Mouse (Mus musculus) gonadal fat pad, adult 2 months (tissue): Measurements from ENCODE around the gene Slc5a12. TPM values are rescaled to one million over a fixed set of nuclear protein-coding genes. Genes with fewer than 3 reads are reported as not detected.

ENCODE experiments used
- DNase-seq: peaks from one replicate; pipeline ENCODE4 v3.0.0-alpha.2; 2012; ENCODE audit warnings: low read depth
- polyA plus RNA-seq: library from polyadenylated mRNA; depleted of rRNA; stranded (reverse); fragments of >200 nt; gene quantifications from 2 replicates; pipeline ENCODE4 v1.2.3, GENCODE M21; 2012; rRNA removed

Slc5a12 gene
- polyA plus RNA-seq: not detected in 2 replicates

DNA sequence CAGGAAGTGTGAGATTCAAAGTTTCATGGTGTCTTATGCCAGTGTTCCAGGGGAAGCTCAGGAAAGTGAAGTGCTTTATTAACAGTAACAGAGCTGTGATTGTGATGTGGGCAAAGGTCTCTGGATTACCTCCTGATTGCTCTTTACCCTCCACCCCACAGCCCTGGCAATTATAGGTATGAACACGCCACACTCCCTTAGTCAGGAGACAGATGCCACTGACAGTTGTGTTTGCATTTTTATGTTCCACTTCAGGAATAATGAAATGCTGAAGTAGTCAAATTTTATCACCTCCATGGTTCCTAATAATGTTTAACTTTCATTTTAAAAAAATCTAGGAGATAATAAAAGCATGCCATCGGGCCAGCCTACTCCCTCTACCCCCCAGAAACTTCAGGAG is at the start of gene Slc5a12:
Gene Slc5a12 (plus strand): TSS at position 367 of the 400 bp plus-strand sequence.
- no peak for DNase-seq

GRCm38 (mm10) chr2:110556098-110556497 is 41.0 kb upstream of the Slc5a12 start:
- no peak for DNase-seq

DNA sequence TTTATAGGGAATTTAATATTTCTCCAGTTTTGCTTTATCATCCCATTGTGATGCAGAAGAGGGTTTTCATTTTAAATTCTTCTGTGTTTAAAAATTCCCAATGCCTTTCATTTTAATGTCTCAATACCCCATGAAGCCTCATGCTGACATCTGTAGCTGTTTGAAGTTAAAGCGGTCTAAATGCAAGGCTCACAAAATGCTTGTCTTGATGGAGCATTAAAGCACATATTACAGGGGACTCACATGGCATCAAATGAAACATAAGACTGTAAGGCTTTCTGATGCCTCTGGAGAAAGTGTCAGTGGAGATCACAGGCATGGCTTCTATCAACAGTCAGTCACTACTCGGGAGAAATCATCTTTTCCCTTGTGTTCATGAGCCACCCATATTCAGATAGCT is 34.5 kb upstream of the Slc5a12 start:
- DNase-seq: no peak

GRCm38 (mm10) chr2:110564673-110565627 is 32.1 kb upstream of the Slc5a12 start:
- peak; percentile 16 for DNase-seq

- no peak for DNase-seq
These were observed 10.4 kb upstream of the Slc5a12 start for GRCm38 (mm10) chr2:110586692-110587091.

DNA sequence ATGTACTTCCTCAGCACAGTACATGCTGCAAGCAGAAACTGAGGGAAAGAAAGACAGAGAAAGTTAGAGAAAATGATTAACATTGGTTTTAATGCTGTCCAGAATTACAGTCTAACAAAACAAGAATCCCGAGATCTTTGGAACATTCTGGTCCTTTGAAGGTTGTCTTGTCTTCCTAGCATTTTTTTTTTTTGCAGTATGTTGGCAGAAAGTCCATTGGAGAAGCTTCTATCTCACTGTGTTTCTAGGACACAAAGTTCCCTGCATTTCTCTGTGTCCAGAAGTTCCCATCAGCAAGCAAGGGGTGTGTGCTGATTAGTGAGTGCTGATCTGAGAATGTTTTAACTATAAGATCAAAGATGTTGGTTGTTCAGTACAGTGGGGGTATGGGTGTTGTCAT is 7.1 kb upstream of the Slc5a12 start:
- DNase-seq: no peak

DNA sequence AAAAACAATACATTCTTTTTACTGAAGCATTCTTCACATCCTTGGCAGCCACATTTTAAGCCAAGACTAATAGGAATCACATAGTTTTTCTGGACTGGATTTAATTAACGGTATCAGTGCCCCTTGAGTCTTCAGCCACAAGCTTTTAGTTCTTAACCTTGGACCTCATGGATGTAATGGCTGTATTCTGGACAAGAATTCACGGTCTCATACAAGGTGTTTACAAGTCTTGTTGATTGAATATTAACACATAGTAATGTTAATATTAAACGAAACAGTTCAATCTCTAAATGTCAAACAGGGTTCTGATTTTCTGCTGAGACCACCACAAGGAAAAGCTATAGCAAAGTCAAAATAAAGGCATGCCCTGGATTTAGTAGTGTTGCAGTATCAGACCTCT is 4.8 kb upstream of the Slc5a12 start:
- no peak for DNase-seq

- no peak for DNase-seq
These were observed 47.3 kb downstream of the Slc5a12 start for GRCm38 (mm10) chr2:110644358-110644757.

DNA sequence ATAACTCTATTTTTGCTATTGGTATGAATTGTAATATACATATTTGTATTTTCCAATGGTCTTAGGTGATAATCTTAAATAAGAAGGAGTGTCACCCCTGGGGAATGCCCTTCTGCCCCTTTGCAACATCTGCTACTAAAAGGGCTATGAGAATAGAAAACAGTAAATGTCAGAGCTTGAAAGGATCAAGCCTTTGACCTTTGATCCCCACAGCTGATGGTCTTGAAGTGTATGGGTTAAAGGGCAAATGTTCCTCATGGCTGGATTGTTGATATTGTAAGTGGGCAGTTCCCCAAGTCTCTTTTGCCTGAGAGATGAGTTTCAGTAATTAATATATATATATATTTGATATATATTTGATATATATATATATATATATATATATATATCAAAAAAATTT is 47.7 kb downstream of the Slc5a12 start:
- no peak for DNase-seq

GRCm38 (mm10) chr2:110663329-110663728 is 66.2 kb downstream of the Slc5a12 start:
- DNase-seq: no peak

- DNase-seq: no peak
These were observed 74.0 kb downstream of the Slc5a12 start for GRCm38 (mm10) chr2:110671071-110671624.

Other genes with a start within 250 kb of the Slc5a12 start
- 4.5 and 4.7 TPM in 2 replicates for gene Fibin, start 234.1 kb upstream of the Slc5a12 start, polyA plus RNA-seq
- 121 and 173 TPM in 2 replicates for gene Muc15, start 124.0 kb downstream of the Slc5a12 start, polyA plus RNA-seq